Mouse (Mus musculus) olfactory bulb, adult 2 months (tissue): ENCODE measurements around the gene Cacna1c.

Experiments
- CTCF ChIP-seq: fragments of 200-500 bp; IDR thresholded peaks from 2 replicates; pipeline ENCODE4 v1.5.1; 2012; ENCODE audit warnings: low read depth, mild to moderate bottlenecking, low read length, moderate library complexity; ENCODE audit not compliant: insufficient read depth
- POLR2A ChIP-seq: fragments of 200-500 bp; IDR thresholded peaks from 2 replicates; pipeline ENCODE4 v1.6.1; 2012; ENCODE audit warnings: mild to moderate bottlenecking, low read depth, low read length, moderate library complexity; ENCODE audit not compliant: insufficient read depth

DNA sequence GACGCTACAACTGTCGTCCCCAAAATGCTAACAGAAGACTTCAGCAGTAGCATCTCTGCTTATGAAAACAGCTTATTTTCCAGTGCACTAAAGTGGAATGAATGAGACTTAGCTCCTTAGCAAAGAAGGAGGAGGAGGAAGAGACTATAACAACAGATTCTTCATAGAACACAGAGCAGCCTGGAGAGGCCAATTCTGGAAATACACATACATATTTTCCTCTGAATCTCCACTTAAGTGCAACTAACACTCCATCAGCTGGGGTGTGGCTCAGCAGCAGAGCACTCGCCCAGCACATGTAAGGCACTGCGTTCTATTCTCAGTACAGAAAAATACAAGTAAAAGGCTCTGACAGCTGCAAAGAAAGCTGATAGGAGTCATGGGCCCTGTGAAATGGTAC is 384.2 kb downstream of the Cacna1c start:
- TF ChIP-seq CTCF (no peak), POLR2A (no peak)
